Mouse (Mus musculus) adrenal gland, postnatal 25 days (tissue): ENCODE results near the gene Olfr1046. TPM values are rescaled to one million over a fixed set of nuclear protein-coding genes. Genes with fewer than 3 reads are reported as not detected.
"Not testable (repeated sequence)": the region's sequence is repeated elsewhere in the genome, so short reads cannot be mapped to it uniquely, and the experiment has no call there.

ENCODE experiments used
- DNase-seq: peaks from one replicate; pipeline ENCODE4 v3.0.0; 2021; ENCODE audit warnings: mixed read lengths
- long read RNA-seq: library from polyadenylated mRNA; stranded (forward); transcript quantifications from one replicate; pipeline ENCODE4 v2.0.0, GENCODE M21; 2021
- total RNA-seq: library from RNA; stranded (reverse); gene quantifications from 2 replicates; pipeline ENCODE4 v1.2.3, GENCODE M21; 2021

Olfr1046 gene
- not detected in 2 replicates for total RNA-seq
- long read RNA-seq = 0 reads

- DNase-seq = no peak
Measured at GRCm38 (mm10) chr2:86219214-86219613, at the start of gene Olfr1046. TSS of gene Olfr1046 (minus strand) at chr2:86219314.

- not testable (repeated sequence) for DNase-seq
Measured at GRCm38 (mm10) chr2:86258228-86258627, 39.1 kb upstream of the Olfr1046 start, which contains the start of gene Olfr1049. TSS of gene Olfr1049 (minus strand) at chr2:86258328.

GRCm38 (mm10) chr2:86240189-86240588 lies 21.1 kb upstream of the Olfr1046 start, which contains the start of gene Olfr1048:
TSS of gene Olfr1048 (minus strand) at chr2:86240289.
- DNase-seq = no peak

- DNase-seq = no peak
Measured at GRCm38 (mm10) chr2:86231301-86231700, 12.2 kb upstream of the Olfr1046 start, which contains the start of gene Olfr1047. TSS of gene Olfr1047 (minus strand) at chr2:86231401.

- DNase-seq = no peak
Measured at GRCm38 (mm10) chr2:86202909-86203308, 16.2 kb downstream of the Olfr1046 start, which contains the start of gene Olfr1045. TSS of gene Olfr1045 (minus strand) at chr2:86203009.

- no peak for DNase-seq
Measured at GRCm38 (mm10) chr2:86195863-86196262, 23.3 kb downstream of the Olfr1046 start.

- DNase-seq = no peak
Measured at GRCm38 (mm10) chr2:86185583-86185982, 33.5 kb downstream of the Olfr1046 start, which contains the start of gene Olfr52. TSS of gene Olfr52 (minus strand) at chr2:86185683.

- no peak for DNase-seq
Measured at GRCm38 (mm10) chr2:86179950-86180349, 39.2 kb downstream of the Olfr1046 start.

GRCm38 (mm10) chr2:86177720-86178119 lies 41.4 kb downstream of the Olfr1046 start, which contains the start of gene Olfr1044:
TSS of gene Olfr1044 (minus strand) at chr2:86177820.
- DNase-seq = no peak

- not testable (repeated sequence) for DNase-seq
Measured at GRCm38 (mm10) chr2:86175422-86175821, 43.7 kb downstream of the Olfr1046 start.

GRCm38 (mm10) chr2:86167422-86167821 lies 51.7 kb downstream of the Olfr1046 start, which contains the start of gene Olfr1043:
TSS of gene Olfr1043 (minus strand) at chr2:86167522.
- no peak for DNase-seq

Other genes starting within 250 kb of the Olfr1046 start
- gene Olfr1029, start 245.4 kb downstream of the Olfr1046 start, total RNA-seq = not detected in 2 replicates
- not detected in 2 replicates for gene Olfr1030, start 240.0 kb downstream of the Olfr1046 start, total RNA-seq
- not detected in 2 replicates for gene Olfr1031, start 229.0 kb downstream of the Olfr1046 start, total RNA-seq
- gene Olfr1032, start 213.8 kb downstream of the Olfr1046 start, total RNA-seq = not detected in 2 replicates
- 4.5 and 4.9 TPM in 2 replicates for gene Olfr1033, start 198.7 kb downstream of the Olfr1046 start, total RNA-seq
- 0.29 and 0.33 TPM in 2 replicates for gene Olfr1034, start 173.5 kb downstream of the Olfr1046 start, total RNA-seq
- not detected in 2 replicates for gene Olfr1036, start 145.3 kb downstream of the Olfr1046 start, total RNA-seq
- not detected in 2 replicates for gene Olfr1037, start 131.9 kb downstream of the Olfr1046 start, total RNA-seq
- gene Olfr1039, start 83.4 kb downstream of the Olfr1046 start, total RNA-seq = not detected in 2 replicates
- gene Olfr1040, start 72.6 kb downstream of the Olfr1046 start, total RNA-seq = not detected in 2 replicates
- not detected in 2 replicates for gene Olfr1042, start 57.5 kb downstream of the Olfr1046 start, total RNA-seq
- gene Olfr1043, start 51.8 kb downstream of the Olfr1046 start, total RNA-seq = not detected in 2 replicates
- gene Olfr1044, start 41.5 kb downstream of the Olfr1046 start, total RNA-seq = not detected in 2 replicates
- gene Olfr52, start 33.6 kb downstream of the Olfr1046 start, total RNA-seq = not detected in 2 replicates
- gene Olfr1045, start 16.3 kb downstream of the Olfr1046 start, total RNA-seq = not detected in 2 replicates
- gene Olfr1047, start 12.1 kb upstream of the Olfr1046 start, total RNA-seq = not detected in 2 replicates
- not detected in 2 replicates for gene Olfr1048, start 21.0 kb upstream of the Olfr1046 start, total RNA-seq
- not detected in 2 replicates for gene Olfr1049, start 39.0 kb upstream of the Olfr1046 start, total RNA-seq
- not detected in 2 replicates for gene Olfr1051, start 59.8 kb upstream of the Olfr1046 start, total RNA-seq
- not detected in 2 replicates for gene Olfr1052, start 73.1 kb upstream of the Olfr1046 start, total RNA-seq
- not detected in 2 replicates for gene Olfr1053, start 96.0 kb upstream of the Olfr1046 start, total RNA-seq
- not detected in 2 replicates for gene Olfr1054, start 116.1 kb upstream of the Olfr1046 start, total RNA-seq
- gene Olfr1055, start 131.0 kb upstream of the Olfr1046 start, total RNA-seq = not detected in 2 replicates
- not detected in 2 replicates for gene Olfr1056, start 143.2 kb upstream of the Olfr1046 start, total RNA-seq
- gene Olfr1057, start 159.1 kb upstream of the Olfr1046 start, total RNA-seq = not detected in 2 replicates
- gene Olfr1058, start 169.2 kb upstream of the Olfr1046 start, total RNA-seq = not detected in 2 replicates
- gene Olfr1061, start 194.7 kb upstream of the Olfr1046 start, total RNA-seq = not detected in 2 replicates
- not detected in 2 replicates for gene Olfr1062, start 207.4 kb upstream of the Olfr1046 start, total RNA-seq
- gene Olfr1065, start 231.3 kb upstream of the Olfr1046 start, total RNA-seq = not detected in 2 replicates
- gene Olfr1066, start 237.0 kb upstream of the Olfr1046 start, total RNA-seq = not detected in 2 replicates